In genomic region chr7:112035804-112036203, GRCm38 (mm10) we compare ENCODE assay signal across 11 mouse cellular contexts. TPM values are rescaled to one million over a fixed set of nuclear protein-coding genes. Genes with fewer than 3 reads are reported as not detected.
DNase-seq lines count a peak whose midpoint lies in the region; ATAC-seq lines count a peak whose summit lies in the region.
"Had no signal": no experiment of that assay in that cellular context is flagged by ENCODE, and none has a peak within 500 bp of the region (broad histone marks: within the 10 kb centered on the region; RNA-seq: fewer than 3 reads in every experiment).

No protein-coding gene starts in this region.

- no peak overlapping the region for H3K4me3 ChIP-seq in lung, embryonic 16.5 days (ENCODE audit: low read length)
- H3K4me3 ChIP-seq in liver, embryonic 13.5 days (replicated peaks): no peak overlapping the region
- H3K4me3 ChIP-seq in stomach, embryonic 16.5 days (replicated peaks; ENCODE audit: low read length): no peak overlapping the region
- H3K4me3 ChIP-seq: neural tube, embryonic 12.5 days had no signal

- no peaks in the 10 kb centered on the region for H3K36me3 ChIP-seq in lung, embryonic 16.5 days (ENCODE audit: control insufficient read depth, insufficient read depth, low read length)
- H3K36me3 ChIP-seq in liver, embryonic 13.5 days: no peaks in the 10 kb centered on the region
- no peaks in the 10 kb centered on the region for H3K36me3 ChIP-seq in stomach, embryonic 16.5 days (ENCODE audit: control insufficient read depth, insufficient read depth, low read length)
- H3K36me3 ChIP-seq: neural tube, embryonic 12.5 days had no signal

- H3K27me3 ChIP-seq in lung, embryonic 16.5 days (ENCODE audit: control insufficient read depth, insufficient read depth, low read depth, low read length): no peaks in the 10 kb centered on the region
- H3K27me3 ChIP-seq in liver, embryonic 13.5 days: no peaks in the 10 kb centered on the region
- no peaks in the 10 kb centered on the region for H3K27me3 ChIP-seq in stomach, embryonic 16.5 days (ENCODE audit: control insufficient read depth, insufficient read depth, low read length)
- H3K27me3 ChIP-seq: neural tube, embryonic 12.5 days had no signal

- H3K27ac ChIP-seq in lung, embryonic 16.5 days (ENCODE audit: low read length): 0 out of 2 replicates have a peak overlapping the region, but pooled peaks have one; percentile 4
- H3K27ac ChIP-seq in liver, embryonic 13.5 days: no peak overlapping the region
- peak overlapping the region; percentile 64 for H3K27ac ChIP-seq in stomach, embryonic 16.5 days (ENCODE audit: low read length)
- H3K27ac ChIP-seq: neural tube, embryonic 12.5 days had no signal

- WGBS in lung, embryonic 16.5 days: 3% methylated on average over 2 of the region's 2 CpGs
- WGBS in liver, embryonic 13.5 days (ENCODE audit: insufficient replicate concordance): 3% methylated on average over 2 of the region's 2 CpGs
- WGBS in stomach, embryonic 16.5 days: 11% methylated on average over 2 of the region's 2 CpGs

- no peak overlapping the region for H3K9ac ChIP-seq in lung, embryonic 16.5 days (ENCODE audit: low read length)
- no peak overlapping the region for H3K9ac ChIP-seq in liver, embryonic 13.5 days
- H3K9ac ChIP-seq in stomach, embryonic 16.5 days (ENCODE audit: low read length): no peak overlapping the region
- H3K9ac ChIP-seq: neural tube, embryonic 12.5 days had no signal

- DNase-seq in adrenal gland, adult 2 months: peak; percentile 17
- DNase-seq in adrenal gland, postnatal 4 days (ENCODE audit: low spot score in 2 of 2): no peak
- DNase-seq in lung, postnatal 4 days: no peak
- no peak for DNase-seq in liver, embryonic 13.5 days
- no peak for DNase-seq in gastrocnemius, postnatal 4 days (ENCODE audit: low spot score in 2 of 2)
- DNase-seq in left cerebral cortex, adult 9 months (ENCODE audit: low spot score in 2 of 2): no peak
- DNase-seq: right cerebral cortex, postnatal 4 days had no signal

- H3K4me2 ChIP-seq in lung, embryonic 16.5 days (ENCODE audit: low read depth, low read length): no peak overlapping the region
- H3K4me2 ChIP-seq in liver, embryonic 13.5 days: 0 out of 2 replicates have a peak overlapping the region, but pooled peaks have one; percentile 6
- H3K4me2 ChIP-seq in stomach, embryonic 16.5 days (ENCODE audit: low read depth, low read length): no peak overlapping the region
- H3K4me2 ChIP-seq: neural tube, embryonic 12.5 days had no signal

- no peak for ATAC-seq in lung, embryonic 16.5 days (ENCODE audit: low read depth)
- peak; percentile 73 for ATAC-seq in liver, embryonic 13.5 days (ENCODE audit: low read depth)
- ATAC-seq in stomach, embryonic 16.5 days (ENCODE audit: insufficient read depth, low FRiP score): no peak
- ATAC-seq: inflammation-experienced regulatory T-cells, adult 6 months had no signal

- no peaks in the 10 kb centered on the region for H3K9me3 ChIP-seq in lung, embryonic 16.5 days (ENCODE audit: control insufficient read depth, low read length)
- no peaks in the 10 kb centered on the region for H3K9me3 ChIP-seq in liver, embryonic 13.5 days (replicated peaks)
- H3K9me3 ChIP-seq in stomach, embryonic 16.5 days (replicated peaks; ENCODE audit: control insufficient read depth, low read length): no peaks in the 10 kb centered on the region
- H3K9me3 ChIP-seq: neural tube, embryonic 12.5 days had no signal

- H3K4me1 ChIP-seq in lung, embryonic 16.5 days (replicated peaks; ENCODE audit: control insufficient read depth, insufficient read depth, low read length): peaks cover 21% of the 10 kb centered on the region
- peaks cover 25% of the 10 kb centered on the region for H3K4me1 ChIP-seq in liver, embryonic 13.5 days (replicated peaks)
- H3K4me1 ChIP-seq in stomach, embryonic 16.5 days (ENCODE audit: control insufficient read depth, insufficient read depth, low read length): peaks cover 9% of the 10 kb centered on the region; the same call in 1 of the 2 replicates

RNA-seq across cellular contexts. Expression of gene Usp47, which starts 12.5 kb away (rescaled TPM):
- total RNA-seq in adrenal gland, adult 2 months (2021): 10 to 100 TPM; 58.8 to 64.5 TPM
- polyA plus RNA-seq in adrenal gland, adult 2 months (2012; rRNA removed): 4.3 and 5.2 TPM in 2 replicates
- 10 to 100 TPM; 80.7 to 82.2 TPM for total RNA-seq in adrenal gland, postnatal 4 days (2021)
- polyA plus RNA-seq in lung, embryonic 16.5 days (2015; fragmentation: Nextera tagmentation; extraction: Ambion mirVana): 64.6 and 71.5 TPM in 2 replicates
- polyA plus RNA-seq in liver, embryonic 13.5 days (2015; fragmentation: Nextera tagmentation; extraction: Ambion mirVana): 20.4 and 26.5 TPM in 2 replicates
- 63.8 and 68.2 TPM in 2 replicates for polyA plus RNA-seq in stomach, embryonic 16.5 days (2015; fragmentation: Nextera tagmentation; extraction: Ambion mirVana)
- total RNA-seq in gastrocnemius, postnatal 4 days (2021): 100 to 1,000 TPM; 164 to 168 TPM
